Mouse (Mus musculus) retina, postnatal 7 days (tissue): Measurements from ENCODE around the gene Polr2a.
"Not testable (repeated sequence)": the region's sequence is repeated elsewhere in the genome, so short reads cannot be mapped to it uniquely, and the experiment has no call there.

Experiments used
- DNase-seq: peaks from one replicate; pipeline ENCODE4 v3.0.0-alpha.2; 2012; ENCODE audit warnings: low read depth, low spot score

Gene Polr2a

DNA sequence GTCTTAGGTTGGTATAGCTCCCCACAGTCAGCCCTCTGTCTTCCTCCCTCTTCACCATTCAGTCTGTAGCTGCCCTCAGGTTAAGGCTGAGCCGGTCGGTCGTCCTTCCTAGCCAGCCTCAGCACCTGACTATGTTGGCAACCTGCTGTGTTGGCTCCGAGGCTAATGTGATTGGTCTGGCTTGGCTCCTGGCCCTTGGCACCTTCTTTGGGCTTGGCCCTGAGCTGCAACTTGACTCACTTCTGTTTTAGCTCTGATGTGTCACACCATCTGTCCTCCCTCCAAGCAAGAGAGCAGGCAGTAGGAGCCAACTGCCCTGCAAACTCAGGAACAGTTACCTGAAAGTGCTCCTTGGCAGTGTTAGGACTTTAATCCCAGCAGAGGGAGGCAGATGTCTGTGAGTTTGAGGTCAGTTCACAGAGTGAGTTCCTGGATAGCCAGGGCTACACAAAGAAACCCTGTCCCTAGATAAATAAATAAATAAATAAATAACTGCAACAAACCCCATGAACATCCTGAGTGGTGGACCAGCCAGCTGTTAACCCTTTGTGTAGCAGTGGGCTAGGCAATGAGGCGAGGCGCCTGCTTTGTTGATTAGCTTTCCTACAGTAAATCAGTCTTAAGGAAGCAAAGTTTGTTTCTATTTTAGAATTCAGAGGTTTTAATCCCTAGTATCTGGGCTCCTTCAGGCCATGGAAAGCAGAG lies 51.5 kb downstream of the Polr2a start:
- no peak for DNase-seq

DNA sequence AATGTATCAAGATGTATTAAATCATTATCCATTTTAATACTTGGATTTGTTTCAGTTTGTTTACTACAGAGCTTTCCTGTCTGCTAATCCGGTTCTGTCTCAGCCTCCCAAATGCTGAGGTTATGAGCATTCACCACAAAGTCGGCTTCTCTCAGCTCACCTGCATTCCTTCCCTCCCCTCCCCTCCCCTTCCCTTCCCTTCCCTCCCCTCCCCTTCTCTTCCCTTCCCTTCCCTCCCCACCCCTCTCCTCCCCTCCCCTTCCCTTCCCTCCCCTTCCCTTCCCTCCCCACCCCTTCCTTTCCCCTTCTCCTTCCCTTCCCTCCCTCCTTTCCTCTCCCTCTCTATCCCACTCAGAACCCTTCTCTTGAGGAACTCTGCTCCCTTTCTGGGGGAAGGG lies 53.8 kb downstream of the Polr2a start:
- no peak for DNase-seq

DNA sequence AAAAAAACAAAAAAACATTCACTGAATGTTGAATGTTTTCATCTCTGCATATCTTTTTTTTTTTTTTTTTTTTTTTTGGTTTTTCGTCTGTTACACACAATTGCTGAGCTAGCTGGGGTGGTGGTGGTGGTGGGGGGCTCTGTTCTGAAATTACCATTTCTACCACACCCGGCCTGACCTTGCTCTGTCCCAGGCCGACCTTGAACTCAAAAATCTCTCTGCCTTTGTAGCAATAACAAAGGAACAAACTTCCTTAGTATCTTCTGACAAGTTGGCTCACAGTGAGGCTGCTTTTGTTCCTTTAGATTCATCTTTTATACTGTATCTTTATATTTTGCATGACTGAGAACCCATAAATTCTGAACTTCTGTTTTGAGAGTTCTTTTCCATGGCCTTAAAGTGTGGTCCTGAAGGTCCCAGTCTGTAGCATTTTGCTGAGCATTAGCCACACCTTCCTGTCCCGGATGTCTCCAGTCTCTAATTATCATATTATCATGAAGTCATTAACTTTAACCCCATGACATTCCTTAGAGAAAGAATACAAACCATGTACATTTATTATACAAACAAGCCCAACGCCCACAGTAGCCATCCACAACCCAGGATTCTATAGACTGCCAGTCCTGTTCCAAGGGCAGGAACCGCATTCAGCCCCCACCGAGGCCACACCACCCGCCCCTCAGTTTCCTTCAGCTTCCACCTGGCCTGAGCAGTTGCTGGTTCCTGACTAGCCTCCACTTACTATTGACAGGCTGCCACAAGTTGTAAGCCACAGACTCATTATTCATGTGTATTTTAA lies 54.4 kb downstream of the Polr2a start:
- DNase-seq, result no peak

DNA sequence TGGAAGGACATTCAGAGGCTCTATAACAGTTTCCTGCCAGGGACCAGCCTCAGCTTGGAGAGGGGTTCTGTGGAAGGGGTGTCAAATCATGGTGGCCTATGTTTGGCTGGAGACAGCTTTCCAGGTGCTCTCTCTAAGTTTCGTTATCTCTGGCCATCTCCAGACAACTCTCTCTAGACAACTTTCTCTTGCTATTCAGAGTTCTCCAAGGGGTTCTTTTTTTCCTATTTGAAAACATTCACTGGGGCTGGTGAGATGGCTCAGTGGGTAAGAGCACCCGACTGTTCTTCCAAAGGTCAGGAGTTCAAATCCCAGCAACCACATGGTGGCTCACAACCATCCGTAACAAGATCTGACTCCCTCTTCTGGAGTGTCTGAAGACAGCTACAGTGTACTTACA lies 55.1 kb downstream of the Polr2a start:
- DNase-seq, result not testable (repeated sequence)

DNA sequence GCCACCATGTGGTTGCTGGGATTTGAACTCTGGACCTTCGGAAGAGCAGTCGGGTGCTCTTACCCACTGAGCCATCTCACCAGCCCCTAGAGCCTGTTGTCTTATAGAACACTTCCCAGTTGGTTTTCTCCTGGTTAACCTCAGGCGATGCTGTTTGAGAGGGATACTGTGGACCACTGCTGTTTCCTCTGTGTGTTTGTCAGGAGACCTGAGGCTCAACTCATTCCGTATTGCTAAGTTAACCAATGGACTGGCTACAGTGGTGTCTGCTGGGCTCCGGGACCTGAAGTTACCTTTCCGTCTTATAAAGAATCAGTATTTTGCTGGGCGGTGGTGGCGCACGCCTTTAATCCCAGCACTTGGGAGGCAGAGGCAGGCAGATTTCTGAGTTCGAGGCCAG lies 55.6 kb downstream of the Polr2a start:
- DNase-seq, result not testable (repeated sequence)

DNA sequence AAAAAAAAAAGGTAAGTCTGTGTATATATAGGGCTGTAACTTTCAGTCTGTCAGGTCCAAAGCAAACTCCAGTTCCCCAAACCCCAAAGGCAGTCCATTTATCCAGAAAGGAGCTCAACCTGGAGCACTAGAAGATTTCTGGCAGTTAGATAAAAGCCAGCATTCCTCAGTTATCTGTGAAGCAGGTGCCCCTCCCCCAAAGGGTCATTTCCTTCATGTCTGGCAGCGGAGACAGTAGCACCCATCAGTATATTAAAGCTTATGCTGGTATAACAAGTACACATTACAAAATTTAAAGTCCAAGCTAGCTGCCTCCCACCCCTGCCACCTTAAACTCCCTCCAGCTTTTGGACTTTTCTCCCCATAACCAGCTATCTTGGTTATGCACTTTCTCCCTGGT lies 58.8 kb downstream of the Polr2a start:
- DNase-seq, result no peak

DNA sequence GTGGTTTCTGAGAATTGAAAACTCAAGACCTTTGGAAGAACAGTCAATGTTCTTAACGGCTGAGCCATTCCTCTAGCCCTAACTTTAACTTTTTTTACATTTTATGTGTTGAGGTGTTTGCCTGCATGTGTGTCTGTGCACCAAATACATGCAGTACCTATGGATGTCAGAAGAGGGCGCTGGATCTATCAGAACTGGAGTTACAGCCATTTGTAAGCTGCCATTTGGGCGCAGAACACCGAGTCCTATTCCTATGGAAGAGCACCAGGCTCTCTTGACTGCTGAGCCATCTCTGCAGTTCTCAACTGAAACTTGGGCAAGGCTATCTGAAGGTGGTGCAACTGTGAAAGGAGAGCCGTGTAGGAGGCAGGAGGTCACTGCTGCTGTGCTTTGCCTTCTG lies 59.9 kb downstream of the Polr2a start:
- DNase-seq, result no peak

DNA sequence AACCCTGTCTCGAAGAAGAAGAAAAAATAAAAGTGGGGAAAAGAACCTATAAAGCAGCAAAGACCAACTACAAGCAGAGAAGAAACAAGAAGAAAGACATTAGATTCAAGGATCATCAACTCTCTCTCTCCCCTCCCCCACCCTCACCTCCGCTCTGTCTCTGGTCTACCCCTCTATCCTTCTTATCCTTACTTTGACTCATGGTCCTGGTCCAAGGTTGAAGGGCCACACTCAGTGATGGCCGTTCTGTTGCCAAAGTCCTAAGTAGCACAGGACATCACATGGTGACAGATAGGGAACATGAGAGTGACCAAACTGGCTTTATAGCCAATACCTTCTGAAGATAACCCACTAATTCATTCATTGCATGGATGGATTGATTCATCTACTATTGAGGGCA lies 61.0 kb downstream of the Polr2a start:
- DNase-seq, result no peak

DNA sequence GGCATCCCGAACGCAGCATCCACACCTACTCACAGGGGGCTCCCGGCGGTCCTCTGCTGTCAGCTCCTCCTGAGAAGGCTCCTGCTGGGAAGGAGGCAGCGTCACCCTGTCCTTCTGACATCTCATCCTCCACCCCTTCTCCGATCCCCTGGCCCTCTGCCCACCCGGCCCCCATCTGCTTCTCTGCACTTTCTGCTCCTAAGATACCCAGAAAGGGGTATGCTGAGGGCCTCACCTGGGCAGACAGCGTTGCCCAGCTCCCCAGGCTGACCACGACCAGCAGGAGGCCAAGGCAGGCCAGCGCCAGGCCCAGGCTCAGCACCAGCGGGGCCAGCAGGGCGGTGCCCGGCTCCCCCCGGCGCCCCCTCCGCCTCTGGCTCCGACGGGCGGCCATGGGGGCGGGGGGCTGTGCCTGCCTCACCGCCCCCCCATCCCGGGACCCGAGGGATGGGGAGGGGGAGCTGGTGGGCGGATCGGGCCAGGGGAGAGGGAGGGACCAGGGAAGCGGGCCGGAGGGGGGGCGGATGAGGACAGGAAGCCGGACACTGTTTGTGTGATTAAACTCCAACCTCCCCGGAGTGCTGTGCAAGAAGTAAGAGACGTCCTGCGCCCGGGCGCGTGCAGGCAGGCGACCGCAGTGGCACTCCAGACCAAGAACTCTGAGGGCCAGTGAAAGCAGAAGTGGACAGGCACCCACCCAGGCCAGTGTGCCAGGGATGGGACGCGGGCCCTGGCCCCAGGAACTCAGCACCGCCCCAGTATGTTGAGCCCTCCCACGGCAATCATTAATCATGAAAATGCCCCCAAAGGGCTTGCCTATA lies 62.9 kb downstream of the Polr2a start, which contains the start of the genes Tnfsf12 and Tnfsfm13:
Gene Tnfsf12, minus strand, starts transcription at position 489 of the 821 bp plus-strand sequence.
Gene Tnfsfm13, minus strand, starts transcription at position 738 of the 821 bp plus-strand sequence.
- DNase-seq, result no peak

DNA sequence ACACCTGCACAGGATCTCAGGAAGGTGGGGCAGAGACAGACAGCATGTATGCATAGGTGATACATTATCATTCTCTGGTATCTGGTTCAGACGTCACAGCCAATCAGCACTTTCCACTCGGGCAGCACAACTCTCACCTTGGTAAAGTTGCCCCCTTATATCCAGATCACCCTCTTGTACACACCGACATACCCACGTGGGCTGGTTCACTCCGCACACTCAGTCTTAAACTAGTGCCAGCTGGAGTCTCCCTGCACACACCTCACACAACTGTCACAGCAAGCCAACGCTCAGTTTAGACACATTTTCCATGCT lies 63.4 kb downstream of the Polr2a start:
- DNase-seq, result no peak

DNA sequence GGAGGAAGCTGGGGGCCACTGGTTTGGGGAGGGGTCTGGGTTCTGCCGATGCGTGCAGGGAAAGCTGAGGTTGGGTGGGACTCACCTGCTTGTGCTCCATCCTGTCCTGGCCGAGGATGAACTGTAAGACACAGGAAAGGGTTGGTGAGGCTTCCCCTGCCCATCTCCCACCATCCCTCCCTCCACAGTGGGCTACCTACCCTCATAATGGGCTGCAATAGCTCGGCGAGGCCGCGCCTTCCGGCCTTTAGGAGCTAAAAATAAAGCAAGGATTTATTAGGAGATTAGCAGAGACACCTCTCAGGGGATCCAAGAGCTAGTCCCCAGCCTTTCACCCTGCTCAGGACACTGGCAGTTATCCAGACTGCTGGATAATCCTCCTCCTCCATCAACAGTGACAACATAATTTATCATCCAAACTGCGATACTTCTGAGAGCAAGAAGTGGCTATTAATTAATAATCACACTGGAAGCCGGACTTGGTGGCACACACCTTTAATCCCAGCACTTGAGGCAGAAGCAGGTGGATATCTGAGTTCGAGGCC lies 64.9 kb downstream of the Polr2a start:
- DNase-seq, result peak; percentile 86

DNA sequence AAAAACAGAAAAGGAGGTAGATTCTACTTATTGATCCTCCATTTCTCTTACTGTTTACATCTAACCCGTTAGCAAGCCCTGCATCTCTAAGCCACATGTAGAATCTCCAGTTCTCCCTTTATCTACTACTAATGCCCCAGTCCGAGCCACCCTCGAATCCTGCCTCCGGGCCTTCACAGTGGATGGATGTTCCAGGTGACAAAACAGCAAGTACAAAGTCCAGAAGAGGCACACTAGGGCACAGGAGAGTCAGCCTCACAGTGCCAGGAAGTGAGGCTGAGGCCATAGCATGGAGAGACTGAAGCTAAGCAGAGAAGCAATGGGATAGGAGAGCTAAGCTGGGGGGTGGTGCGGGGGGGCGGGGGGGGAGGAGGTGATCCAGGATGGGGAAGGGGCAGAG lies 65.6 kb downstream of the Polr2a start:
- no peak for DNase-seq

DNA sequence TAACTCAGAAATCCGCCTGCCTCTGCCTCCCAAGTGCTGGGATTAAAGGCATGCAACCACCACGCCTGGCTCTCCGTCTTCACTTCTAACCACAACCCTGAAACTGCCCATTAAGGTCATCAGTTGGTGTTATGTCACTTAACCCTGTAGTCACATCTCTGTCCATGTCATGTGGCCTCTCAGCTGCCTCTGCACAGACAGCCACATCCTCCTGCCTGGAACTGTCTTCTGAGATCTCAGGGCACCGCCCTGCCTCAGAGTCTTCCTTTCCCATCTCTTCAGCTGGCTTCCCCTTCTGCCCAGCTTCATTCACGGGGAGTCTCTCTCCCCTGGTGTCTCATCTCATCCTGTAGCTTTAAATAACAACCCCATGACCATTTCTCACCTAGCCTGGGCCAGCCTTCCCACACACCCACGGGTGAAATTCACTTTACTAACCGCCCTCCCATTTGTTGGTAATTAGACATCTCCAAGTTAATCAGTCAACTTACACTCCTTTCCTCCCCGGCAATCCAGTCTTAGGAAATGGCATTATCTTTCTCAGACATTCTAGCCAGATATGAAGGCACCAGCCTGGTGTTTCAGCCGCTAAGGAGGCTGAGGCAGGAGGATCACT lies 66.1 kb downstream of the Polr2a start:
- no peak for DNase-seq

DNA sequence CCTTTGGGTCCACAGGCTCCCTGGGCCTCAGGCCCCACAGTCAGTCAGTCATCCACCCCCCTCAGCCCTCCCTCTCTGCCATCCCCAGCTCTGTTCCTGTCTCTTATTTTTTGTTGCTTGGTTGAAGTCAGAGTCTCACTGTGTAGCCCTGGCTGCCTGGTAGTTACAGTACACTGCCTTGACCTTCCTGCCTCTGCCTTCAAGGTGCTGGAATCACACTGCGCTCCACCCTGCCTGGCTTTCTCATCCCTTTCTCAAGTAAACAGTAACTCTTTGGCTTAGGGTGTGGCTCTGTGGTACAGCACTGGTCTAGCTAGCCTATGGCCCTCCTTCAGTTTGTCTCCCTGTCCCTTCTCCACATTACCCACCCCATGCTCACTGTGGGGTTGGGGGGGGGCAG lies 68.5 kb downstream of the Polr2a start:
- no peak for DNase-seq

DNA sequence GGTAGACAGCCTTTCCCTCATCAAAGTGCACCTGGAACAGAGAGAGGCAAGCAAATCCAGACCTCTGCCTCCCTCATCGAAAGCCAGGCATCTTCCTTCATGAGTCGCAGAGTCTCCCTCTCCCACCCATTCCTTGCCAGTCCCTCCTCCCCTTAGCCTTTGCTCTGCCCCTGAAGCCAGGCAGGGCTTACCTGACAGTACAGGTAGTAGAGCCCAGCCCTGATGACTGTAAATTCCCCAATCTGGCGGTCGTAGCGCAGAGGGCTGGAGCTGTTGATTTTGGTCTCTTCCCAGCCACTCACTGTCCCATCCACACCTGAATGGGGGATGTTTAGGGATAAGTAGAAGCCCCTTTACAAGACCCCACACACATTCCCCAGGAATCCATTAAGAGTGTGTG lies 71.4 kb downstream of the Polr2a start:
- DNase-seq, result no peak

DNA sequence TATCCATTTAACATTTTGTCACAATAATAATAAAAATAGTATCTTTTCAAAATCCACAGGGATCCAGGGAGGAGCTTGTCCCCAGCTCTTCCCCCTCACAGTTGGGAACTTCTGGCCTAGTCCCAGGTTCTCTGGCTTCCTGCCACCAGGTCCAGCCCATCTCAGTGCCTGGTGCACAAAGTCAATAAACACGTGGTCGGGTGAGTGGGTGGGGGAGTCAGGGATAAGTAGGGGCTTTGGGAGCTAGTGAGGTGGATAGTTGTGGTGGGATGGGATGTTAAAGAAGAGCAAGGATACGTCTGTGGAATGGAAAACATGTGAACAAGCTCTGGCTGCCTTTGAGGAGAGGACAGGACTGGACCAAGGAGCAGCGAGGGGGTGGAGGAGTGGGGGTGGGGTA lies 72.1 kb downstream of the Polr2a start:
- DNase-seq, result no peak

DNA sequence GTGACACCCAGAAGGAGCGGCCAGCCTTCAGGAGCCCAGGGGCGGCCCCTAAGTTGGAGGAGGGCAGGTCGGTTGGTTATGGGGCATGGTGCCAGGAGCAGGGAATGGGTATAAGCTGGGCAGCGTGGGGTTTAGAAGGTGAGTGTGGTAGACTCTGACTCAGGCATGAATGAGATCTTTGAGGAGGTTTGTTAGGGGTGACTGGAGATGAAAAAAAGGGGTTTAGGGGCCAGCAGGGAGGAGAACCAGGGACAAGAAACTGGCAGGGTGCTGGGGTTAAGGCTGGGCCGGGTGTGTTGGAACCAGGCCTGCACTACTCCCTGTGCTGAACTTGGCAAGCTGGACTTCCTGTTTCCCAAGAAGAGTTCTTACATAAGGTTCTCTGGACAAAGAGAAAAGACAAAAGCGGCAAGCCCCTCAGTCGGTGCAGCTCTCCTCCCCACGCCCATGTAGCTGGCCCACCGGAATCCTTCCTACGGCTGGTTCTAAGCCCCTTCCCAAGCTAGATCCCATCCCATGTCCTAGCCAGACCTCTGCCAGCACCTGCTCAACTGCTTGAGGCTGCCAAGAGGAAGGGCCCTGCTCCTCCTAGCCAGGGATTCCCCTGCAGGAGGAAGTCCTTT lies 72.8 kb downstream of the Polr2a start, which contains the start of gene Tnfsf13:
Gene Tnfsf13, minus strand, starts transcription at position 259 of the 623 bp plus-strand sequence.
- no peak for DNase-seq

DNA sequence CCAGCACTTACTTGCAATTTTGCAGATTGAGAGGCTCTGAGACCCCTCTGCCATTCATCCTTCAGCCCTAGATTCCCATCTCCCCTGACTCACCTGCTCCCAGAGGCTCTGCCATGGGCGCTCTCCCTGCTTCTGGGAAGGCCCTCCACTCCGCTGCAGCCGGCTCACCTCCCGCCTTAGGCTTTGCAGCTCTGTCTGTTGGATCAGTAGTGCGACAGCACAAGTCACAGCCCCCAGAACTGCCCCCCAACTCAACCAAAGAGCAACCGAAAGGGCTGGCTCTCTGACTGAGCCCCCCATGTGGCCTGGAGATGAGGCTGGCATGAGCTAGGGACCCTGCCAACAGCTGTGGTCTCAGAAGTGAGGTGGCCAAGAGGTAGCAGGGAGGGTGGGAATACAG lies 73.5 kb downstream of the Polr2a start:
- DNase-seq, result no peak

DNA sequence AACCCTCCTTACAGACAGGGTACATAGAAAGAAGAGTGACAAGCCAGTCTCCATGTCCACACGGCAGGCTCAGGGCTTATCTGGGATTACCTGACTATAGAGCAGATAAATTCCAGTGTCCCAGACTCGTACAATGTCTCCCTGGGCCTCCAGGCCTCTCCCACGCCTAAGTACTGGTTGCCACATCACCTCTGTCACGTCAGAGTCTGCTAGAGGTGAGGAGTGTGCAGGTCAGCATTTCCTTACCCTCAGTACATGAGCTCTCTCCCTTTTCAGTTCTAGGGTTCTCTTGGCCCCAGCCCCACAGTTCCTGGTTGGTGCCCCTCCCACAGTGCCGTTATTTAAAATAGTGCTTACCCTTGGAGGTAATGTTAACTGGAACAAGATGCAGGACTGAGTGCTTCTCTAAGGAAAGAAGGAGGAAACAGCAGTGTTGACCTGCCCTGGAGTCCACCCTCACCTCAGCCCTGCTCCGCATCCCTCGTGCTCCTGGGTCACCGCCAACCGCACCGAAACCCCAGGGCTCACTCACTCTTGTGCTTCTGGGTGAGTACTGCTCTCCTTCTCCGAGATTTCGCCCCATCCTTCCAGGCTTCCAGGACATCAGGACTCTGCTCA lies 74.2 kb downstream of the Polr2a start:
- DNase-seq, result no peak
